Mouse (Mus musculus): ENCODE measurements around the gene Cdc45.

DNA sequence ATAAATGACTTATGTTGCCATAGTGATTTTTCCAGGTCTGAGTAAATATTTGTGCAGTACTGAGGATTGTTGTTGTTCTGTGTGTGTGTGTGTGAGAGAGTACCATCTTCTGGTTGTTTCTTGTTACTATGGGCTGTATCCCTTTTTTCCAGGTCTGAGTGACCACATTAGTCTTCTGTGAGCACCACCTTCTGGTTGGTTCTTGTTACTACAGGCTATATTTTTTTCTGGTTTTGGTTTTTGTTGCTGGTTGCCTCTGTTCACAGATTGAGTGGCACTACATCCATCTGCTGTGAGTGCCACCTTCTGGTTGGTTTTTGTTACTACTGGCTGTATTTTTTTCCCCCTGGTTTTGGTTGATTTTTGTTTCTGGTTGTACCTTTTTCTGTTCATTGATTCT is 46.8 kb upstream of the Cdc45 start:
- no peak; the same call in 1 of the 2 replicates for TF ChIP-seq CTCF (IDR thresholded peaks at IDR 0.05; ENCODE audit: low read depth, low read length)
- no peak for TF ChIP-seq GATA1 (IDR thresholded peaks at IDR 0.05; ENCODE audit: borderline replicate concordance, low read length)
- TF ChIP-seq TAL1 (conservative IDR thresholded peaks at IDR 0.05; ENCODE audit: low read depth, low read length): no peak
- TF ChIP-seq GATA2 (IDR thresholded peaks at IDR 0.05; ENCODE audit: borderline replicate concordance, low read depth, low read length): no peak
- no peak for TF ChIP-seq POLR2AphosphoS5 (IDR thresholded peaks at IDR 0.05; ENCODE audit: insufficient replicate concordance, low read depth, low read length)

Measured in G1E (cell line).